Mouse (Mus musculus) layer of hippocampus, adult 8-10 months (tissue): ENCODE data around the gene Rgmb. TPM values are rescaled to one million over a fixed set of nuclear protein-coding genes. Genes with fewer than 3 reads are reported as not detected.
A peak's percentile ranks its signal among the peaks of the same experiment; 100 is the strongest.

Experiments used
- DNase-seq, 2 experiments: peaks; one replicate each; pipeline ENCODE4 v3.0.0; 2022; ENCODE audit warnings: low spot score in 2 of 2
- total RNA-seq, 4 experiments: library from RNA; stranded (reverse); gene quantifications; 2 replicates each; pipeline ENCODE4 v1.2.4; 2022

Gene Rgmb
- total RNA-seq, 4 experiments from 2014 or later, result 71.9 to 79.8 (median 75.3) TPM

GRCm38 (mm10) chr17:15822376-15822775, 8.5 kb downstream of the Rgmb start:
- DNase-seq, result no peak

GRCm38 (mm10) chr17:15821706-15822105, 9.1 kb downstream of the Rgmb start:
- no peak for DNase-seq

- no peak for DNase-seq
These were observed 10.1 kb downstream of the Rgmb start for GRCm38 (mm10) chr17:15820761-15821160.

- no peak for DNase-seq
These were observed 10.7 kb downstream of the Rgmb start for GRCm38 (mm10) chr17:15820146-15820545.

- no peak for DNase-seq
These were observed 12.5 kb downstream of the Rgmb start for GRCm38 (mm10) chr17:15818372-15818771.

- no peak for DNase-seq
These were observed 13.2 kb downstream of the Rgmb start for GRCm38 (mm10) chr17:15817634-15818033.

GRCm38 (mm10) chr17:15817096-15817450, 13.8 kb downstream of the Rgmb start:
- no peak for DNase-seq

- no peak for DNase-seq
These were observed 14.3 kb downstream of the Rgmb start for GRCm38 (mm10) chr17:15816379-15817095.

GRCm38 (mm10) chr17:15815312-15816018, 15.4 kb downstream of the Rgmb start:
- no peak for DNase-seq

- no peak for DNase-seq
These were observed 17.1 kb downstream of the Rgmb start for GRCm38 (mm10) chr17:15813658-15814212.

GRCm38 (mm10) chr17:15812136-15812778, 18.6 kb downstream of the Rgmb start:
- no peak for DNase-seq

- no peak for DNase-seq
These were observed 20.9 kb downstream of the Rgmb start for GRCm38 (mm10) chr17:15809949-15810348.

GRCm38 (mm10) chr17:15808468-15809374, 22.1 kb downstream of the Rgmb start:
- DNase-seq, result no peak

- DNase-seq, result no peak
These were observed 22.8 kb downstream of the Rgmb start for GRCm38 (mm10) chr17:15808015-15808414.

GRCm38 (mm10) chr17:15807295-15807984, 23.4 kb downstream of the Rgmb start:
- no peak for DNase-seq

GRCm38 (mm10) chr17:15804008-15804812, 26.6 kb downstream of the Rgmb start:
- no peak for DNase-seq

GRCm38 (mm10) chr17:15799195-15799793, 31.5 kb downstream of the Rgmb start:
- DNase-seq, result no peak

- DNase-seq, result no peak
These were observed 40.1 kb downstream of the Rgmb start for GRCm38 (mm10) chr17:15790716-15791115.

- DNase-seq, result peak in 1 of 2 experiments; percentile 24
These were observed 43.8 kb downstream of the Rgmb start for GRCm38 (mm10) chr17:15787036-15787435.
